Mouse (Mus musculus) G1E (cell line): ENCODE results near the gene C2cd4c. TPM values are rescaled to one million over a fixed set of nuclear protein-coding genes. Genes with fewer than 3 reads are reported as not detected.

ENCODE experiments used
- ATAC-seq: 2 replicates; pipeline ENCODE4 v1.8.0; 2016; ENCODE audit warnings: mild to moderate bottlenecking; ENCODE audit not compliant: insufficient number of reproducible peaks, poor library complexity, low FRiP score, severe bottlenecking; ENCODE audit errors: extremely low read depth
- DNase-seq: peaks from one replicate; pipeline ENCODE4 v3.0.0; 2012; ENCODE audit warnings: low spot score
- H3K27me3 ChIP-seq: 2 replicates; pipeline ENCODE4 v1.6.1; 2012; ENCODE audit warnings: mild to moderate bottlenecking, low read length, inconsistent platforms; ENCODE audit not compliant: insufficient read depth
- H3K36me3 ChIP-seq: replicated peaks from 2 replicates; pipeline ENCODE3; 2012; ENCODE audit warnings: mild to moderate bottlenecking, inconsistent platforms
- H3K4me1 ChIP-seq: 2 replicates; pipeline ENCODE4 v1.6.1; 2012; ENCODE audit warnings: low read depth, low read length, inconsistent platforms, mixed read lengths; ENCODE audit not compliant: insufficient read depth
- H3K4me3 ChIP-seq: 2 replicates; pipeline ENCODE4 v1.5.1; 2012; ENCODE audit warnings: low read depth, mild to moderate bottlenecking, inconsistent platforms, low read length, moderate library complexity, mixed read lengths
- H3K9me3 ChIP-seq: replicated peaks from 2 replicates; pipeline ENCODE4 v1.6.1; 2012; ENCODE audit warnings: inconsistent platforms
- CTCF ChIP-seq: IDR thresholded peaks from 2 replicates; pipeline ENCODE4 v1.5.1; 2012; ENCODE audit warnings: low read depth, low read length, inconsistent platforms, mixed read lengths
- GATA1 ChIP-seq: IDR thresholded peaks from 2 replicates; pipeline ENCODE4 v1.6.1; 2012; ENCODE audit warnings: borderline replicate concordance, low read length, inconsistent platforms, mixed read lengths
- GATA2 ChIP-seq: IDR thresholded peaks from 2 replicates; pipeline ENCODE4 v1.6.1; 2012; ENCODE audit warnings: low read depth, low read length, inconsistent platforms, borderline replicate concordance
- POLR2AphosphoS5 ChIP-seq: IDR thresholded peaks from 2 replicates; pipeline ENCODE4 v1.6.1; 2012; ENCODE audit warnings: low read depth, low read length, inconsistent platforms; ENCODE audit not compliant: insufficient replicate concordance
- TAL1 ChIP-seq: conservative IDR thresholded peaks from 2 replicates; pipeline ENCODE4 v1.6.1; 2012; ENCODE audit warnings: low read depth, low read length, inconsistent platforms, mixed read lengths
- polyA plus RNA-seq: library from polyadenylated mRNA; stranded (reverse); fragments of >175 nt; gene quantifications from 2 replicates; pipeline ENCODE4 v1.2.3, GENCODE M21; 2012
- total RNA-seq, 2 experiments: library from RNA; stranded (forward) in 1 of 2; stranded (reverse) in 1 of 2; fragments of 200-1000 nt in 1 of 2; fragments of >200 nt in 1 of 2; fragmentation: Nextera tagmentation in 1 of 2; gene quantifications; 2 replicates each; pipeline ENCODE4 v1.2.3; 2014 to 2017

C2cd4c gene
- total and polyA plus RNA-seq, 3 experiments, result not detected

- Histone ChIP-seq H3K36me3 (no peaks in the 10 kb centered on the region), H3K4me3 (no peak overlapping the region), H3K27me3 (peaks cover 6% of the 10 kb centered on the region; the same call in 1 of the 2 replicates), H3K4me1 (no peaks in the 10 kb centered on the region), H3K9me3 (no peaks in the 10 kb centered on the region)
- no peak for ATAC-seq
- DNase-seq, result no peak
- TF ChIP-seq CTCF, result no peak
- TF ChIP-seq TAL1, result no peak
- no peak for TF ChIP-seq GATA1
- no peak for TF ChIP-seq POLR2AphosphoS5
- no peak for TF ChIP-seq GATA2
Observed at GRCm38 (mm10) chr10:79578276-79578675, 35.5 kb downstream of the C2cd4c start.

GRCm38 (mm10) chr10:79577376-79577775 is 36.4 kb downstream of the C2cd4c start:
- TF ChIP-seq GATA2, result no peak
- no peak for TF ChIP-seq CTCF
- no peak for TF ChIP-seq TAL1
- TF ChIP-seq GATA1, result no peak
- TF ChIP-seq POLR2AphosphoS5, result no peak
- Histone ChIP-seq H3K4me3 (no peak overlapping the region), H3K27me3 (peaks cover 6% of the 10 kb centered on the region; the same call in 1 of the 2 replicates), H3K36me3 (no peaks in the 10 kb centered on the region), H3K9me3 (no peaks in the 10 kb centered on the region), H3K4me1 (no peaks in the 10 kb centered on the region)
- no peak for ATAC-seq
- no peak for DNase-seq

GRCm38 (mm10) chr10:79575754-79576153 is 38.1 kb downstream of the C2cd4c start:
- DNase-seq (no peak), ATAC-seq (no peak)
- no peaks in the 10 kb centered on the region for H3K4me1 ChIP-seq
- no peaks in the 10 kb centered on the region for H3K36me3 ChIP-seq
- no peak overlapping the region for H3K4me3 ChIP-seq
- peaks cover 6% of the 10 kb centered on the region; the same call in 1 of the 2 replicates for H3K27me3 ChIP-seq
- H3K9me3 ChIP-seq, result no peaks in the 10 kb centered on the region
- no peak for TF ChIP-seq POLR2AphosphoS5
- TF ChIP-seq GATA2, result no peak
- TF ChIP-seq GATA1, result no peak
- TF ChIP-seq TAL1, result no peak
- TF ChIP-seq CTCF, result no peak

GRCm38 (mm10) chr10:79574796-79575195 is 39.0 kb downstream of the C2cd4c start:
- no peak overlapping the region for H3K4me3 ChIP-seq
- H3K4me1 ChIP-seq, result no peaks in the 10 kb centered on the region
- TF ChIP-seq POLR2AphosphoS5, result no peak
- TF ChIP-seq GATA2, result no peak
- TF ChIP-seq TAL1, result no peak
- TF ChIP-seq CTCF, result no peak
- TF ChIP-seq GATA1, result no peak
- no peaks in the 10 kb centered on the region for H3K9me3 ChIP-seq
- H3K36me3 ChIP-seq, result no peaks in the 10 kb centered on the region
- peaks cover 5% of the 10 kb centered on the region; the same call in 1 of the 2 replicates for H3K27me3 ChIP-seq
- ATAC-seq, result no peak
- no peak for DNase-seq

- Histone ChIP-seq H3K9me3 (no peaks in the 10 kb centered on the region), H3K36me3 (no peaks in the 10 kb centered on the region), H3K4me3 (no peak overlapping the region), H3K27me3 (peaks cover 2% of the 10 kb centered on the region; the same call in 1 of the 2 replicates), H3K4me1 (no peaks in the 10 kb centered on the region)
- DNase-seq (no peak), ATAC-seq (no peak)
- TF ChIP-seq GATA1, result no peak
Observed at GRCm38 (mm10) chr10:79574350-79574749, 39.5 kb downstream of the C2cd4c start.

- no peak for DNase-seq
- H3K4me1 ChIP-seq, result no peaks in the 10 kb centered on the region
- ATAC-seq, result no peak
- peaks cover 2% of the 10 kb centered on the region; the same call in 1 of the 2 replicates for H3K27me3 ChIP-seq
- TF ChIP-seq GATA1 (no peak), GATA2 (no peak), CTCF (no peak), POLR2AphosphoS5 (no peak), TAL1 (no peak)
- no peaks in the 10 kb centered on the region for H3K9me3 ChIP-seq
- no peaks in the 10 kb centered on the region for H3K36me3 ChIP-seq
- H3K4me3 ChIP-seq, result no peak overlapping the region
Observed at GRCm38 (mm10) chr10:79573611-79574010, 40.2 kb downstream of the C2cd4c start.

- no peaks in the 10 kb centered on the region for H3K27me3 ChIP-seq
- DNase-seq (no peak), ATAC-seq (no peak)
- H3K36me3 ChIP-seq, result no peaks in the 10 kb centered on the region
- no peak for TF ChIP-seq GATA2
- no peak for TF ChIP-seq TAL1
- no peak for TF ChIP-seq GATA1
- no peak for TF ChIP-seq POLR2AphosphoS5
- TF ChIP-seq CTCF, result no peak
- no peak overlapping the region for H3K4me3 ChIP-seq
- no peaks in the 10 kb centered on the region for H3K4me1 ChIP-seq
- no peaks in the 10 kb centered on the region for H3K9me3 ChIP-seq
Observed at GRCm38 (mm10) chr10:79571314-79571713, 42.5 kb downstream of the C2cd4c start.
